Mouse (Mus musculus) midbrain, embryonic 14.5 days (tissue): ENCODE measurements around the gene Fam13a. TPM values are rescaled to one million over a fixed set of nuclear protein-coding genes. Genes with fewer than 3 reads are reported as not detected.

ENCODE experiments used
- ATAC-seq: fragments of 200-750 bp; cut with Nextera tagmentation; 2 replicates; pipeline ENCODE4 v1.8.0; 2017; ENCODE audit warnings: moderate number of reproducible peaks, moderate library complexity; ENCODE audit not compliant: low FRiP score, low TSS enrichment
- DNase-seq: peaks from one replicate; pipeline ENCODE4 v3.0.0-alpha.2; 2015
- H3K27ac ChIP-seq: fragments of 300-500 bp; sonication (generic); replicated peaks from 2 replicates; pipeline ENCODE4 v1.5.1; 2014; ENCODE audit warnings: mild to moderate bottlenecking, low read depth, low read length, moderate library complexity
- H3K27me3 ChIP-seq: fragments of 300-500 bp; sonication (generic); 2 replicates; pipeline ENCODE4 v1.6.1; 2014; ENCODE audit warnings: low read length, control low read depth, mixed read lengths; ENCODE audit not compliant: control insufficient read depth, insufficient read depth
- H3K36me3 ChIP-seq: fragments of 300-500 bp; sonication (generic); 2 replicates; pipeline ENCODE4 v1.6.1; 2014; ENCODE audit warnings: low read length, control low read depth; ENCODE audit not compliant: control insufficient read depth, insufficient read depth
- H3K4me1 ChIP-seq: fragments of 300-500 bp; sonication (generic); 2 replicates; pipeline ENCODE4 v1.6.1; 2014; ENCODE audit warnings: mild to moderate bottlenecking, antibody characterized with exemption, low read length, control low read depth; ENCODE audit not compliant: control insufficient read depth, insufficient read depth
- H3K4me2 ChIP-seq: fragments of 300-500 bp; sonication (generic); 2 replicates; pipeline ENCODE4 v1.6.1; 2014; ENCODE audit warnings: mild to moderate bottlenecking, low read length, moderate library complexity
- H3K4me3 ChIP-seq: fragments of 300-500 bp; sonication (generic); replicated peaks from 2 replicates; pipeline ENCODE4 v1.5.1; 2014; ENCODE audit warnings: low read depth, low read length
- H3K9ac ChIP-seq: fragments of 300-500 bp; sonication (generic); replicated peaks from 2 replicates; pipeline ENCODE4 v1.6.1; 2014; ENCODE audit warnings: mild to moderate bottlenecking, low read length, moderate library complexity
- H3K9me3 ChIP-seq: fragments of 300-500 bp; sonication (generic); 2 replicates; pipeline ENCODE4 v1.6.1; 2016; ENCODE audit warnings: low read length, control low read depth, mixed read lengths; ENCODE audit not compliant: control insufficient read depth
- WGBS: fragments of 180-500 bp; shearing (Covaris S2); extraction: QIAGEN DNeasy Blood & Tissue Kit; methylation state at CpG from one replicate; pipeline ENCODE4 v1.1.7; 2014; 5-methylcytosine and 5-hydroxymethylcytosine counted together
- polyA plus RNA-seq: library from polyadenylated mRNA; unstranded; fragments of >200 nt; fragmentation: Nextera tagmentation; extraction: Ambion mirVana; gene quantifications from 2 replicates; pipeline ENCODE4 v1.2.1, GENCODE M21; 2014

Fam13a gene
- polyA plus RNA-seq, 1 experiment from 2014 or later: 10.5 TPM

DNA sequence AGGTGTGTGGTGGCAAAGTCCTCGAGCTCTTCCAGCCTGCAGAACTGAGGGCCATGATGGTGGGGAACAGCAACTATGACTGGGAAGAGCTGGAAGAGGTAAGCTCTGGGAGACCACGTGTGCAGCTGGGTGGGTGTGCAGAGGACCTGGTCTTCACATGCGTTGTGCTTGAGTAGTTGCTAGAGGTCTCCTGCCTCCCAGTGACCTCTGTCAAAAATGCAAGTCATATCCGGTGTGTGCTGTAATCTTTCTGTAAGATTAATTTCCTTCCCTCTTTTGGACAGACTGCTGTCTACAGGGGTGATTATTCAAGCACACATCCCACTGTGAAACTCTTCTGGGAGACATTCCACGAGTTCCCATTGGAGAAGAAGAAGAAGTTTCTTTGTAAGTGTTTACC, 107.9 kb downstream of the Fam13a start:
- Histone ChIP-seq H3K27ac (no peak overlapping the region), H3K9me3 (no peaks in the 10 kb centered on the region), H3K4me1 (no peaks in the 10 kb centered on the region), H3K9ac (no peak overlapping the region), H3K4me2 (no peak overlapping the region), H3K27me3 (no peaks in the 10 kb centered on the region), H3K36me3 (peaks cover 5% of the 10 kb centered on the region; the same call in 1 of the 2 replicates), H3K4me3 (no peak overlapping the region)
- ATAC-seq (no peak), DNase-seq (no peak)
- WGBS: 92% methylated on average over 5 of the region's 5 CpGs

DNA sequence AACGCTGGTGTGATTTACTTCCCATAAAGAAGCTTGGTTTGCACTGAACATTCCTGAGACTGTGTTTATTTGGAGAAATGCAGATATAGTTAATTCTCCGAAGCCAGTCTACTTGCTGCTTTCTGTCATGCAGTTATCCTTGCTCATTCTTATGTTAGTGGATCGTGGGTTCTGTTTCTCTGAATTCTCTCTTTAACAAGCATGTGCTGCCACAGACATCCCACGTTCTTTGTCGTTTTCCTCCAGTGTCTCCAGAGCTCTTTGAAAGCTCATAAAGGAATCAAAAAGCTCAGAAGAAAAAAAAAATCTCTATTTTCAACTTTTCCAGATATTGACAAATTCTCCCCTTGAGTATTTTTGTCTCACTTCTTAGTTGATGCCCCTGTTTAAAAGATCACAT, 110.4 kb downstream of the Fam13a start:
- WGBS: 77% methylated on average over 5 of the region's 5 CpGs
- DNase-seq (no peak), ATAC-seq (no peak)
- no peak overlapping the region for H3K4me2 ChIP-seq
- H3K9ac ChIP-seq: no peak overlapping the region
- H3K27ac ChIP-seq: no peak overlapping the region
- H3K9me3 ChIP-seq: no peaks in the 10 kb centered on the region
- no peaks in the 10 kb centered on the region for H3K27me3 ChIP-seq
- H3K4me3 ChIP-seq: no peak overlapping the region
- H3K4me1 ChIP-seq: no peaks in the 10 kb centered on the region
- peaks cover 5% of the 10 kb centered on the region; the same call in 1 of the 2 replicates for H3K36me3 ChIP-seq

DNA sequence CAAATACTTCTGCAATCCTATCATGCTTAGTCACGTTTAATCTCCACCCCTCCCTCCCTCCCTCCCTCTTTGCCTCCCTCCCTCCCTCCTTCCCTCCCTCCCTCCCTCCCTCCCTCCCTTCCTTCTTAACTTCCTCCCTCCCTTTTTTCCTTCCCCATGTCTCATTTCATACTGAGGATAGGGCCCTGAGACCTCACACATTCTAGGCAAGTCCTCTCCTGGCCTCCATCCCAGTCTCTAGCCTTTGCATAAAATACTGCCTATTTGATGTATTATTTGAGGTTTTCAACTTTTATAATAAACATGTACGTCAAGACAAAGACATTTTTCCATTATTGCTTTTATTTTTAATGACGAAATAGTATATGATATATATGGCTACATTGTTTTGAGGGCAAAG, 110.8 kb downstream of the Fam13a start:
- Histone ChIP-seq H3K4me1 (no peaks in the 10 kb centered on the region), H3K4me3 (no peak overlapping the region), H3K9ac (no peak overlapping the region), H3K27ac (no peak overlapping the region), H3K4me2 (no peak overlapping the region), H3K27me3 (no peaks in the 10 kb centered on the region), H3K9me3 (no peaks in the 10 kb centered on the region), H3K36me3 (peaks cover 5% of the 10 kb centered on the region; the same call in 1 of the 2 replicates)
- 82% methylated on average over 3 of the region's 3 CpGs for WGBS
- ATAC-seq (no peak), DNase-seq (no peak)

GRCm38 (mm10) chr6:58912842-58913241, 111.5 kb downstream of the Fam13a start:
- no peaks in the 10 kb centered on the region for H3K9me3 ChIP-seq
- H3K27ac ChIP-seq: no peak overlapping the region
- no peak overlapping the region for H3K4me3 ChIP-seq
- H3K36me3 ChIP-seq: no peaks in the 10 kb centered on the region
- ATAC-seq (no peak), DNase-seq (no peak)
- WGBS: 85% methylated on average over 5 of the region's 5 CpGs
- no peak overlapping the region for H3K9ac ChIP-seq
- H3K4me2 ChIP-seq: no peak overlapping the region
- no peaks in the 10 kb centered on the region for H3K27me3 ChIP-seq
- H3K4me1 ChIP-seq: no peaks in the 10 kb centered on the region

DNA sequence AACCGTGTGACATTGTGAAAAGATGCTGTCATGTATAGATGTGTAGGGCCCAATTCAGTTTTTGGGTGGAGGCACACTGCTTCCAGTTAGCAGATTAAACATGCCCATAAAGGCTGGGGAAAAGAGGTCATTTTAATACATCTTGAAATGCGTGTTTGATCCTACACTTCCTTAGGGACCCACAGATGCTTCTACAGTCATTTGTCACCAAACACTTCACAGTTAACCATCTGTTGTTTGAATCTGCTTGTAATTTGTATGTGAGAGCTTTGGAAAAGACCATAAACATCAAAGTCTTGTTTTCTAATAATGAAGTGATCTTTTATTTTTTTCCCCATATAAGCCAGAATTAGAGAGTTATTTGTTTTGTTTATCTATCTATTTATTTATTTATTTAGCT, 116.6 kb downstream of the Fam13a start:
- WGBS: 61% methylated on average over 2 of the region's 2 CpGs
- ATAC-seq (no peak), DNase-seq (no peak)
- Histone ChIP-seq H3K4me1 (0 out of 2 replicates have a peak, but pooled peaks cover 2% of the 10 kb centered on the region), H3K27ac (peak overlapping the region; percentile 79; the same call in 1 of the 2 replicates), H3K36me3 (0 out of 2 replicates have a peak, but pooled peaks cover 2% of the 10 kb centered on the region), H3K27me3 (no peaks in the 10 kb centered on the region), H3K4me3 (peak overlapping the region; percentile 52; the same call in 1 of the 2 replicates), H3K9ac (peak overlapping the region; percentile 48; the same call in 1 of the 2 replicates), H3K4me2 (peak overlapping the region; percentile 64), H3K9me3 (peaks cover 19% of the 10 kb centered on the region)

- Histone ChIP-seq H3K4me1 (peaks cover 3% of the 10 kb centered on the region), H3K4me3 (peak overlapping the region; percentile 52), H3K4me2 (peak overlapping the region; percentile 64), H3K27ac (peak overlapping the region; percentile 79), H3K36me3 (0 out of 2 replicates have a peak, but pooled peaks cover 2% of the 10 kb centered on the region), H3K9ac (peak overlapping the region; percentile 48; the same call in 1 of the 2 replicates), H3K9me3 (peaks cover 19% of the 10 kb centered on the region), H3K27me3 (no peaks in the 10 kb centered on the region)
- DNase-seq: no peak
- WGBS: 71% methylated on average over 8 of the region's 8 CpGs
- no peak for ATAC-seq
Observed at GRCm38 (mm10) chr6:58907336-58907735, 117.0 kb downstream of the Fam13a start.

DNA sequence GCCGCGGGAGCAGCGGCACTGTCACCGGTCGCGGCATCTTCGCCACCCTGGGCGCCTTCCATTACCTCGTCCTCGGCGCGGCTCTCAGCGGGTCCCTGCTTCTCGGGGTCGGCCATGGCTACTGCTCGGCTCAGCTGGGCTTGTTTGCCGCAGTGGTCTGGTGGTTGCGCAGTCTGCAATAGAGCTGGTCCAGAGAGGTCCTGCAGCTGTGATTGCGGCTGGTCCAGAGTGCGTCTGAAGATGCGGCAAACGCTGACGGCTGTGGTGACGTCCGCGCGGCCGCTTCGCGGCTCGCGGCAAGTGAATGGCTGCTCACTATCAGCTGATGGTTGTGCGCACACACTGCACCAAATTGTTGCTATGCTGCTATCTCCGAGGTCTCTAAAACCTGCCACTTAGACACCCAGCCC, 117.5 kb downstream of the Fam13a start, which contains the start of gene Nap1l5:
Gene Nap1l5, minus strand, starts transcription at position 225 of the 410 bp plus-strand sequence.
- ATAC-seq: peak; percentile 92
- WGBS: 41% methylated on average over 34 of the region's 34 CpGs
- peak within 1 kb of the TSS; percentile 79 for H3K27ac ChIP-seq

GRCm38 (mm10) chr6:58904551-58904950, 119.8 kb downstream of the Fam13a start:
- ATAC-seq: no peak
- Histone ChIP-seq H3K4me2 (no peak overlapping the region), H3K9ac (no peak overlapping the region), H3K27me3 (no peaks in the 10 kb centered on the region), H3K36me3 (0 out of 2 replicates have a peak, but pooled peaks cover 2% of the 10 kb centered on the region), H3K9me3 (peaks cover 19% of the 10 kb centered on the region), H3K4me3 (no peak overlapping the region), H3K4me1 (peaks cover 9% of the 10 kb centered on the region), H3K27ac (no peak overlapping the region)
- WGBS: 51% methylated on average over 3 of the region's 3 CpGs
- peak; percentile 34 for DNase-seq

More for the DNA sequence above, 117.5 kb downstream of the Fam13a start, which contains the start of gene Nap1l5:
- H3K4me3 ChIP-seq: peak within 1 kb of the TSS; percentile 52
- H3K9me3 ChIP-seq: peaks cover 19% of the 10 kb centered on the region
- peaks cover 8% of the 10 kb centered on the region for H3K4me1 ChIP-seq
- DNase-seq: peak; percentile 86
- no peaks in the 10 kb centered on the region for H3K27me3 ChIP-seq
- peak within 1 kb of the TSS; percentile 48 for H3K9ac ChIP-seq
- 0 out of 2 replicates have a peak, but pooled peaks cover 2% of the 10 kb centered on the region for H3K36me3 ChIP-seq
- H3K4me2 ChIP-seq: peak within 1 kb of the TSS; percentile 64

DNA sequence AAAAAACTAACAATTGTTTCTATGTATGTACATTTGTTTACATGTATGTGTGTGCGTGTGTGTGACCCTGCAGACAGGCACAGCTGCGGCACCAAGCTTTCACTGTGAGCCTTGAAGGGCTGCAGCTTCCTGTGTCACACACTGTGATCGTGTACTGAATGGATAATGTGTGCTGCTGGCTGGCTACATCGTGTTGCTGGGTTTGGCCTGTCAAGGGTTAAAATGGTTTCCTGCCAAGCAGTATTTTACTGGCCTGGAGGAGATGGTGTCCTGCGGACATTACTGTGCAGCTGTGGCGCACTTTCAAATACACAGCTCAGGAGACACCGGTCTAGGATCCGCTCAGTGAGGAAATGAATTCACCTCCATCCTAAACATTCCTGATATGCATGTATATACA, 121.2 kb downstream of the Fam13a start:
- H3K9me3 ChIP-seq: peaks cover 19% of the 10 kb centered on the region
- H3K27ac ChIP-seq: peak overlapping the region; percentile 47
- H3K9ac ChIP-seq: no peak overlapping the region; the same call in 1 of the 2 replicates
- H3K27me3 ChIP-seq: no peaks in the 10 kb centered on the region
- WGBS: 22% methylated on average over 8 of the region's 8 CpGs
- H3K4me1 ChIP-seq: peaks cover 9% of the 10 kb centered on the region
- no peak overlapping the region for H3K4me3 ChIP-seq
- H3K36me3 ChIP-seq: 0 out of 2 replicates have a peak, but pooled peaks cover 2% of the 10 kb centered on the region
- peak overlapping the region; percentile 26 for H3K4me2 ChIP-seq
- DNase-seq (peak; percentile 89), ATAC-seq (peak; percentile 78)
